In genomic region chr9:99954038-99954618, GRCm38 (mm10) we compare ENCODE assay signal across 25 mouse cellular contexts.
DNase-seq lines count a peak whose midpoint lies in the region; ATAC-seq lines count a peak whose summit lies in the region.
"Had no signal": no experiment of that assay in that cellular context is flagged by ENCODE, and none has a peak within 500 bp of the region (broad histone marks: within the 10 kb centered on the region; RNA-seq: fewer than 3 reads in every experiment).

No protein-coding gene starts in this region.

- peak; percentile 77 for DNase-seq in forebrain, embryonic 14.5 days (ENCODE audit: low spot score)
- DNase-seq in left cerebral cortex, adult 18-20 months (ENCODE audit: low spot score in 2 of 2), result no peak
- DNase-seq: cerebellum, adult 9-11 months; gastrocnemius, postnatal 10 days; heart, postnatal 36 days; kidney, adult 9 months; kidney, postnatal 25 days; lung, adult 18-20 months; lung, postnatal 14 days; right cerebral cortex, postnatal 14 days; thymus, adult 18-20 months had no signal

- peaks cover 31% of the 10 kb centered on the region for H3K27me3 ChIP-seq in midbrain, embryonic 12.5 days
- H3K27me3 ChIP-seq in midbrain, embryonic 16.5 days (ENCODE audit: control insufficient read depth, insufficient read depth, low read depth, low read length), result no peaks in the 10 kb centered on the region
- H3K27me3 ChIP-seq in forebrain, embryonic 14.5 days (replicated peaks; ENCODE audit: control insufficient read depth, insufficient read depth, low read length), result 0 out of 2 replicates have a peak, but pooled peaks cover 3% of the 10 kb centered on the region
- H3K27me3 ChIP-seq in hindbrain, embryonic 15.5 days, result no peaks in the 10 kb centered on the region
- H3K27me3 ChIP-seq in neural tube, embryonic 14.5 days (ENCODE audit: control insufficient read depth, insufficient read depth, low read length), result no peaks in the 10 kb centered on the region
- H3K27me3 ChIP-seq: CH12.LX; heart, embryonic 13.5 days; intestine, embryonic 15.5 days; stomach, embryonic 15.5 days had no signal

- H3K4me2 ChIP-seq in midbrain, embryonic 12.5 days (replicated peaks), result peak overlapping the region; percentile 29
- no peak overlapping the region; the same call in 1 of the 2 replicates for H3K4me2 ChIP-seq in midbrain, embryonic 16.5 days (ENCODE audit: low read length)
- H3K4me2 ChIP-seq in forebrain, embryonic 14.5 days (ENCODE audit: low read length), result peak overlapping the region; percentile 43; the same call in 1 of the 2 replicates
- H3K4me2 ChIP-seq in hindbrain, embryonic 15.5 days, result peak overlapping the region; percentile 42; the same call in 1 of the 2 replicates
- 0 out of 2 replicates have a peak overlapping the region, but pooled peaks have one; percentile 39 for H3K4me2 ChIP-seq in neural tube, embryonic 14.5 days (ENCODE audit: low read depth, low read length)
- H3K4me2 ChIP-seq: heart, embryonic 13.5 days; intestine, embryonic 15.5 days; liver, embryonic 11.5 days; stomach, embryonic 15.5 days had no signal

- H3K4me1 ChIP-seq in midbrain, embryonic 12.5 days, result peaks cover 16% of the 10 kb centered on the region
- H3K4me1 ChIP-seq in midbrain, embryonic 16.5 days (ENCODE audit: control insufficient read depth, insufficient read depth, low read length), result peaks cover 5% of the 10 kb centered on the region
- H3K4me1 ChIP-seq in forebrain, embryonic 14.5 days (ENCODE audit: control insufficient read depth, insufficient read depth, low read length), result peaks cover 4% of the 10 kb centered on the region; the same call in 1 of the 2 replicates
- H3K4me1 ChIP-seq in hindbrain, embryonic 15.5 days (replicated peaks), result peaks cover 9% of the 10 kb centered on the region; the same call in 1 of the 2 replicates
- H3K4me1 ChIP-seq in neural tube, embryonic 14.5 days (ENCODE audit: control insufficient read depth, insufficient read depth, low read length), result 0 out of 2 replicates have a peak, but pooled peaks cover 3% of the 10 kb centered on the region
- H3K4me1 ChIP-seq: heart, embryonic 13.5 days; intestine, embryonic 15.5 days; limb, embryonic 10.5 days; stomach, embryonic 15.5 days had no signal

- H3K4me3 ChIP-seq in midbrain, embryonic 12.5 days, result no peak overlapping the region
- H3K4me3 ChIP-seq in midbrain, embryonic 16.5 days (ENCODE audit: low read depth, low read length), result no peak overlapping the region
- no peak overlapping the region for H3K4me3 ChIP-seq in forebrain, embryonic 14.5 days (ENCODE audit: low read depth, low read length)
- no peak overlapping the region for H3K4me3 ChIP-seq in hindbrain, embryonic 15.5 days
- H3K4me3 ChIP-seq in neural tube, embryonic 14.5 days (ENCODE audit: low read depth, low read length), result no peak overlapping the region
- H3K4me3 ChIP-seq: erythroblast, embryonic 14.5 days; heart, embryonic 13.5 days; intestine, embryonic 15.5 days; left cerebral cortex, adult 2 months; limb, embryonic 10.5 days; myocyte; stomach, embryonic 15.5 days had no signal

- no peak for ATAC-seq in midbrain, embryonic 12.5 days (ENCODE audit: low FRiP score, low read depth)
- ATAC-seq in midbrain, embryonic 16.5 days, result no peak
- ATAC-seq in forebrain, embryonic 14.5 days, result peak; percentile 61
- ATAC-seq in hindbrain, embryonic 15.5 days (ENCODE audit: low FRiP score, low read depth), result no peak
- ATAC-seq in neural tube, embryonic 14.5 days (ENCODE audit: low read depth), result no peak; the same call in 1 of the 2 replicates
- no peak for ATAC-seq in cerebellum, adult (ENCODE audit: insufficient number of reproducible peaks, low FRiP score, low TSS enrichment)
- ATAC-seq: intestine, embryonic 15.5 days had no signal

- no peak overlapping the region for H3K9ac ChIP-seq in midbrain, embryonic 12.5 days (replicated peaks)
- H3K9ac ChIP-seq in midbrain, embryonic 16.5 days (ENCODE audit: low read depth, low read length), result no peak overlapping the region
- no peak overlapping the region for H3K9ac ChIP-seq in forebrain, embryonic 14.5 days (ENCODE audit: low read length)
- H3K9ac ChIP-seq in hindbrain, embryonic 15.5 days, result no peak overlapping the region
- H3K9ac ChIP-seq in neural tube, embryonic 14.5 days (replicated peaks; ENCODE audit: low read depth, low read length), result no peak overlapping the region
- H3K9ac ChIP-seq: heart, embryonic 13.5 days; intestine, embryonic 15.5 days; stomach, embryonic 15.5 days had no signal

- H3K9me3 ChIP-seq in midbrain, embryonic 12.5 days, result peaks cover 3% of the 10 kb centered on the region; the same call in 1 of the 2 replicates
- no peaks in the 10 kb centered on the region; the same call in 1 of the 2 replicates for H3K9me3 ChIP-seq in midbrain, embryonic 16.5 days (replicated peaks; ENCODE audit: control insufficient read depth, low read length, poor library complexity, severe bottlenecking)
- H3K9me3 ChIP-seq in forebrain, embryonic 14.5 days (replicated peaks; ENCODE audit: control insufficient read depth, low read length), result no peaks in the 10 kb centered on the region; the same call in 1 of the 2 replicates
- peaks cover 2% of the 10 kb centered on the region; the same call in 1 of the 2 replicates for H3K9me3 ChIP-seq in hindbrain, embryonic 15.5 days
- no peaks in the 10 kb centered on the region; the same call in 1 of the 2 replicates for H3K9me3 ChIP-seq in neural tube, embryonic 14.5 days (ENCODE audit: control insufficient read depth, low read length)
- H3K9me3 ChIP-seq: heart, embryonic 13.5 days; intestine, embryonic 15.5 days; limb, embryonic 10.5 days; stomach, embryonic 15.5 days had no signal

- H3K36me3 ChIP-seq in midbrain, embryonic 12.5 days, result no peaks in the 10 kb centered on the region
- H3K36me3 ChIP-seq in midbrain, embryonic 16.5 days (ENCODE audit: control insufficient read depth, insufficient read depth, low read length), result no peaks in the 10 kb centered on the region
- H3K36me3 ChIP-seq in forebrain, embryonic 14.5 days (ENCODE audit: control insufficient read depth, insufficient read depth, low read length), result no peaks in the 10 kb centered on the region
- H3K36me3 ChIP-seq in hindbrain, embryonic 15.5 days, result no peaks in the 10 kb centered on the region
- H3K36me3 ChIP-seq in neural tube, embryonic 14.5 days (ENCODE audit: control insufficient read depth, insufficient read depth, low read length), result no peaks in the 10 kb centered on the region
- H3K36me3 ChIP-seq: heart, embryonic 13.5 days; intestine, embryonic 15.5 days; limb, embryonic 10.5 days; stomach, embryonic 15.5 days had no signal

- no peak overlapping the region for H3K27ac ChIP-seq in midbrain, embryonic 12.5 days (replicated peaks)
- H3K27ac ChIP-seq in midbrain, embryonic 16.5 days (ENCODE audit: low read length), result no peak overlapping the region
- peak overlapping the region; percentile 59; the same call in 1 of the 2 replicates for H3K27ac ChIP-seq in forebrain, embryonic 14.5 days (ENCODE audit: low read depth, low read length)
- no peak overlapping the region for H3K27ac ChIP-seq in hindbrain, embryonic 15.5 days (replicated peaks)
- no peak overlapping the region for H3K27ac ChIP-seq in neural tube, embryonic 14.5 days (ENCODE audit: low read depth, low read length)
- H3K27ac ChIP-seq: heart, embryonic 13.5 days; intestine, embryonic 15.5 days; left cerebral cortex, adult 2 months; limb, embryonic 10.5 days; stomach, embryonic 15.5 days had no signal

- WGBS in midbrain, embryonic 12.5 days, result 31% methylated on average over 6 of the region's 6 CpGs
- WGBS in midbrain, embryonic 16.5 days, result 18% methylated on average over 6 of the region's 6 CpGs
- WGBS in forebrain, embryonic 14.5 days, result 4% methylated on average over 6 of the region's 6 CpGs
- 20% methylated on average over 6 of the region's 6 CpGs for WGBS in hindbrain, embryonic 15.5 days
- WGBS in neural tube, embryonic 14.5 days, result 19% methylated on average over 6 of the region's 6 CpGs
